Mouse (Mus musculus) frontal cortex, postnatal 10 days (tissue): Measurements from ENCODE around the gene Plekha1.

ENCODE experiments used
- DNase-seq, 2 experiments: peaks; one replicate each; pipeline ENCODE4 v3.0.0; 2022; ENCODE audit warnings: low spot score in 2 of 2, mixed read lengths in 1 of 2

Gene Plekha1

DNA sequence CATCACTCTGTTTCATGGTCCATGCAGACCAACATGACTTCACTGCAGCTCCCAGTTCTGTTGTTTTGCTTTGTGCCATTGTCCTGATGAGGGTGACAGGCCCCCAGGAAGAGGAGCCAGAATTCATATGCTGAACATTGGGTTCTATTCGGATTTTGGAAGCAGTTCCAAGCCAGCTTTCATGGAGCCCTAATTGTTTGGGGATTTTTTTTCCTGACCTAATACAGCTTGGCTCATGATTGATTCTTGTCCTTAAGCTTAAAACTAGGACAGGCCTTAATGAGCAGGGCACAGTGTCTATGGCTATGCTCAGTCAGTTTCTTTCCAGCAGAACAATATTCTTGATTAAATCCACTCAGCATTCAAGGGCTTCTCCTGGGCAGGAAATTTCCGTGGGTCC lies 52.7 kb downstream of the Plekha1 start:
- DNase-seq, result no peak

DNA sequence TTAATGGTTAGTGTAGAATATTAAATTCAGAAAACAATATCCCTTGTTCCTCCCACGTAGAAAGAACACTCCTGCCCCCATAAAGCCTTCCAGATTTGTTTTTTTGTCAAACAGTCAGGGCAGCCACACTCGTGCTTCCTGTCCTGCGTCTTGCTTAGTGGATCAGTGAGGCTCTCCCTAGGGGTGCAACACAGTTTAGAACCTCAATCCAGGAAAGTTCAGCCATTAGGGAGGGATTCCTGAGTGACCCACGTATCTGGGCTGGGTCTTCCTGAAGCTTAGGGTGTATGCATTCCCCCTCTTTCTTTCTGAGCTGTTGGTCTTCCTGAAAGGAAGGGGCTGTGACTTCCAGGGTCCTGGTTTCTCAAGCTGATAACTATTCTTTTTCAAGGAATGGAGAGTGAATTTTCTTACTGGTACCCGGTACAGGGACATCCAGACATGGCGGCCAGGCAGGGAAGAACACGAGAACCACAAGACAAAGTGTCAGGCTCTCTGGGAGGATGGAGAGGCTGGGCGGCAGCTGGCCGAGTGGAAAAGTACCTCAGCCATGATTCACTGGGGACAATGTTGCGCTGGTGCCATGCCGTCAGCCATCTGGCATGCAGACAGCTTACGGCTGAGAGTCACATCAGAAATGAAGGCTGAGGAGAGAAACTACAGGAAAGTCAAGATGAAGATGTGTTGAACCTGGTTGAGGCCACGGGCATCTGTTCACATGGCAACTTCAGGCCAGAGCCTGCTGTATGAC lies 57.6 kb downstream of the Plekha1 start:
- no peak for DNase-seq

DNA sequence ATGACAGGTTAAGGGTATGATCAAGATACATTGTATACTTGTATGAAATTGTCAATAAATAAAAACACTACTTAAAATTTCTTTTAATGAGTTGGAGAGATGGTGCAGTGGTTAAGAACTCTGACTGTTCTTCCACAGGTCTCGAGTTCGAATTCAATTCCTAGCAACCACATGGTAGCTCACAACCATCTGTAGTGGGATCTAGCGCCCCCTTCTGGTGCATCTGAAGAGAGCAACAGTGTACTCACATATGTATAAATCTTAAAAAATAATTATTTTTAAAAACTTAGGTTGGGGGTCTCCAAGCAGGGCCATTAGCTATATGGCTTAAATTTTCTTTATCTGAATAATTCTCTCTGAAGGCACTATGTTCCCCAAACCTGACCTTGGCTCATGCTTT lies 64.8 kb downstream of the Plekha1 start:
- no peak for DNase-seq

DNA sequence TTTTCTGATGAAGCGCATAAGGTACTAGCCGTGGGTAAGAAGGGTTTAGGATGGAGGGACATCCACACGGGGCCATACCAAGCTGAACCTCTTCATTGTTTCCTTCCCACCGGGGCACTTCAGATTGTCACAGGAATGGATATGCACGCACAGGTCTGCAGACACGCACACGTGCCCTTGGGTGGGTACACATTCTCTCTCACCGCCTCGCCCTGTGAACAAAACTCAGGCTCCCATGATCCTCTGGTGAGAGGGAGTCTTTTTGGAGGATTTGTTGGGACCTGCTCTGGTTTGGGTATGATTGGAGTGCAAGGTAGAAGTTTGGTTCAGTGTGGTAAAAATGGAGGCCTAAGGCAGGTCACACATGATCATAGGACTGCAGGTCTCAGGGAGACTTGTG lies 67.4 kb downstream of the Plekha1 start:
- no peak for DNase-seq

DNA sequence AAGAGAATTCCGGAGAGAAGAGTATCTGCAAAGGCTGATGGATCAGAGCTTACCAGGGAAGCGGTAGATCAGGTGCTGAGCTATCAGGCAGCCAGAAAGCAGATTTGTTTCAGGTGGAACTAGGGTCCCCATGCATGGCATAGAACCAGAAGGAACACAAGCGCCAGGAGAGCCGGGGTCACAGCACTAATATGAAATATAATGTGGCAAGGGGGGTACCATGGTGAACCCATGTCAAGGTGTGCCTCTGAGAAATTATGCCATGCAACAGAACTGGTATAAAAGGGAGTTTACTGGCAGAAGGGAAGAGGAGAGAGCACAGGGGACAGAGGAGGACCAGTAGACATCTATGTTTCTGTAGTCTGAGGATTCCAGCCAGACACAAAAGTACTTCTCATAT lies 69.1 kb downstream of the Plekha1 start:
- DNase-seq, result no peak

DNA sequence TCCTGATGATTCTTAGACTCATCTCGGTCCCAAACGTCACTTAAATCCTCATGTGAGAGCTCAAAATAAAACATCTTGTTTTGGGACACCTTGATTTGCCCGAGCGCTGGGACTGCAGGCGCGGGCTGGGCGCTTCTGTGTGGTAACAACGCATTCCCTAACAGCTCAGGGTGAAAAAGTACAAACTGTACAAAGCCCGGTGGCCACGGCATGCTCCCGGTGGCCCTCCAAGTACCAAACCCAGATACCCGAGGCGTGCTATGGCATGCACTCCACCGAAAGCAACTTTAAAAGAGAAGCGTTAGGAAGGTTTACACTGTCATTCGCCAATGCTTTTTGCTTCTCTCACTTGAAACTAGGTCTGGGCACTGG lies 69.9 kb downstream of the Plekha1 start:
- DNase-seq, result no peak

DNA sequence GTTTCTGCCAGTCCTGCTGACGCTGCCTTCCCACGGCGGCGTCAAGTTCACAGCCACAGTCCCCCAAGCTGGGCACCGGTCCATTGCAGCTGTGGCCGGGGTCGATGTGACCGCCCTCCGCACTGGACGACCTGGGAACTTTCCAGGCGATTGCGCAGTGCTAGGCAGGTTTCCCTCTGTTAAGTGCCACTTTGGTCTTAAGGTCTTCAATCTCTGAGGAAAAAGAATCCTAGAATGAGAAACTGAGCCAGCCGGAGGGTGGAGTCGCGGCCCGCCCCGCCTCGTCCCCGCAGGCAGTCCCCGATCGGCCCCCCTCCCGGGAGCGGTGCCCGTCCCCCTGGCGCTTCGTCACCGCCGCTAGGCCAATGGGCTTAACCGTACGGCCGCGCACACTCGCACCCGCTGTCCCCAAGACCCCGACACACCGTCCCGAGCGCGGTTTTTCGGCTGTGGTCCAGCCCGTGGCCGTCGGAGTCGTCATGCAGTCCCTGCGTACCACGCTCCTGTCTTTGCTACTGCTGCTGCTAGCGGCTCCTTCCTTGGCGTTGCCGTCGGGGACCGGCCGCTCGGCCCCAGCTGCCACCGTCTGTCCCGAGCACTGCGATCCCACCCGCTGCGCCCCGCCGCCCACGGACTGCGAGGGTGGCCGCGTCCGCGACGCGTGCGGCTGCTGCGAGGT lies 70.4 kb downstream of the Plekha1 start, which contains the start of gene Htra1:
Htra1 (plus strand) TSS at position 319 of the 679 bp plus-strand sequence.
- peak; percentile 75 to 77 for DNase-seq

DNA sequence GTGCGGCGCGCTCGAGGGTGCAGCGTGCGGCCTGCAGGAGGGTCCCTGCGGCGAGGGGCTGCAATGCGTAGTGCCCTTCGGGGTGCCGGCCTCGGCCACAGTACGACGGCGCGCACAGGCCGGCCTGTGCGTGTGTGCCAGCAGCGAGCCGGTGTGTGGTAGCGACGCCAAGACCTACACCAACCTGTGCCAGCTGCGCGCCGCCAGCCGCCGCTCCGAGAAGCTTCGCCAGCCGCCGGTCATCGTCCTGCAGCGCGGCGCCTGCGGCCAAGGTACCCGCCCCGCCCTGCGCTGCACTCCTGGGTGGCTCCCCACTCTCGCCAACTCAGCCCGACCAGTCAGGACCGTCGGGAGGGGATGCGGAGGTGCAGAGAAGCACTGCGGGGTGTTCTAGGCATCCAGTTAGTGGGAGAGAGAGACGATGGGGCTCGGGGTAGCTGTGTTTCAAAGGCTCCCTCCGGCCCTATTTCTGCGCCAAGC lies 71.0 kb downstream of the Plekha1 start:
- DNase-seq, result no peak

DNA sequence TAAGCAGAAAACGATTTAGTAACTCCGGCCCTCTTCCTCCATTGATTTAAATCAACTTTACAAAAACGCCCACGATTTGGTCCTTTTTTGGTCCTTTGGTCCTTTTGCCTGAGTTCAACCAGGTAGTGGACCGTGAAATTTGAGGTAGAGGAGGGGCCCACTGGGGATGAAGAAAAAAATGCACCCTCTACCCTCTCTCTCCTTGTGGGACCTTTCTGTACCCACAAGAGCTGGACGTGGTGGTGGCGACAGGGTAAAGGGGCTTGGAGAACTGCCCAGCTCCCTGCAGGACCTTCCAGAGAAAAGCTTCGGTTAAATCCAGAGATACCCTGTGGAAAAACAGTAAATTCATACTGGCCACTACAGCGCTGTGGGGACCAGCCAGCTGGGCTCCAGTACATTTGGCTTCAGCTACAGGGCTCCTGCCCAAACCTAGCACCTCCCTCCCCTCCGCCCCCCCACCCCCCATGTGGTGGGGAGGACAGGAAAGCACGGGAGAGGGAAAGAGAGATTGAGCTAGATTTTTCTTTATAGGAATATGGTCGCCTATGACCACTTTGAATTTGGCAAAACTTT lies 71.8 kb downstream of the Plekha1 start:
- no peak for DNase-seq

DNA sequence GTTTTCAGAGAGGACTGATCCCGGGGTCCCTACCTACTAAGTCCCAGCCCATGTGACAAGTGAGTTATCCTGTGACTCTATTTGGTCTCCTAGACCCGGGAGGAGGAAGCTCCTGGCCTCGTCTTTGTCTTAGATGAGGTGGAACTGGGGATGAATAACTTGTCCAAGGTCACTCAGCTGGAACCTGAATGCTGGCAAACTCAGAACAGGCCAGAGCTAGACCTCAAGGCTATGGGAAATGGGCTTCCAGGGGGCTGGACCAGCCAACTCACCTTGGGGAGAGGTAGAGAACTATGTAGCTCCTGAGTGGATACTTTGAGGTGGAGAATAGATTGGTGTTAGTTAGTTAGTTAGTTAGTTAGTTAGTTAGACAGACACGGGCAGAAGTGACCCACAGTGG lies 72.4 kb downstream of the Plekha1 start:
- DNase-seq, result no peak

DNA sequence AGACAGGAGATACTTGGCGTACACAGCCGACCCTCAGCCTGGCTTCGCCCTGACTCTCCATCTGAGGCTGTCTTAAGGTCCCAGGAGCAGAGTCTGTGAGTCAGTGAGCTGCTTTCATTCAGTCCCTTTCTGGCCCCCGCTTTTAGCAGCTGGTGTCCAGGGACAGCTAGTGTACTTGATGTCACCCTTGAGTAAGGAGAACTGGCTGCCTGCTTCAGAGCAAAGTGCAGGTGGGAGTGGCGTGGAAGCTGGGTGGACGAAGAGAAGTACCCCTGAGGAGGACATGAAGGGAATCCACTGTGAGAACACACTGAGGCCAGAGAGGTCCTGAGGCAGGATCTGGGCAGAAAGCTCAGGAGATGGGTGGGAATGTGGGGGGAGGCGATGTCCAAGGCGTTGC lies 73.3 kb downstream of the Plekha1 start:
- no peak for DNase-seq

DNA sequence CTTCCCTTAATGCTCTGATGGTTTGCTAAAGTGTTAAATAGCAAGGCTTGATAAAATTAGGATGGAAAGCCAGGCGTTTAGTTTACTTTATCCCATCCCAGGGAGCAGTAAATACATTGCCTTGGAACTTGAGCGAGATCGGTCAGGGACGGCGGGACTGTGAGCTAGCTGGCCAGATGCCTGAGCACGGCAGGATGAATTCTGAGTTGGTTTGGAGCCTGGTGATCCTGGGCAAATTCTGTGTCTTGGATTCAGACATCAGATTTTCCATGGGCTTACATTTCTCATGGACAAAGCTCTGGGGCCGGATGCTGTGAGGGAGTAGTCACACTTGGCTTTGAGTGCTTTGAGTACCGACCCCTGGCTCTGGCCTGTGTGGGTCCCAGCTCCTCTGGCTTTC lies 75.2 kb downstream of the Plekha1 start:
- no peak for DNase-seq

DNA sequence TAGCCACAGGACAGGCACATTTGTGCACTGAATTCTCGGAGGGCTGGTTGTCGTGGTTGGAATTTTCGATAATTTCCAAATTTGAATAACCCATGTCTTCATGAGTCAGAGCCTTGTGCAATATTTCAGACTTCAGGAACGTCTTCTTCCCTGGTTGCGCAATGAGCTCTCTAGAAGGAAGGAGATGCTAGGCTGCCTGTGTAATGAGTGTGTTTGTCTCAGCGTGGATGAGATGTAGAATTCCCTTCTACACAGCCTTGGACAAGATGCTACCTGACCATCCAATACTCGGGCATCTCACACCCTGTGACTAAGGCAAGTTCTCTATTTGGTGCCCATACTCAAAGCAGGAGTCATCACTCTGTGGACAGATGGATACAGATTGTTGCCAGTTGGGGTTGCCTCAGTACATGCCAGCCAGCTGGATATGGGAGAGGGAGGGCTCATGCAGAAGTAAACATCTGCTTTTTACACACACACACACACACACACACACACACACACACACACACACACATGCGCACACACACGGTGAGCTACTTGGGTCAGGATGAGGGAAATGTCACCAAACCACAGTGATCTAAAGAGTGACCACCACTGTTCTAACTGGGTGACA lies 77.8 kb downstream of the Plekha1 start:
- no peak for DNase-seq

DNA sequence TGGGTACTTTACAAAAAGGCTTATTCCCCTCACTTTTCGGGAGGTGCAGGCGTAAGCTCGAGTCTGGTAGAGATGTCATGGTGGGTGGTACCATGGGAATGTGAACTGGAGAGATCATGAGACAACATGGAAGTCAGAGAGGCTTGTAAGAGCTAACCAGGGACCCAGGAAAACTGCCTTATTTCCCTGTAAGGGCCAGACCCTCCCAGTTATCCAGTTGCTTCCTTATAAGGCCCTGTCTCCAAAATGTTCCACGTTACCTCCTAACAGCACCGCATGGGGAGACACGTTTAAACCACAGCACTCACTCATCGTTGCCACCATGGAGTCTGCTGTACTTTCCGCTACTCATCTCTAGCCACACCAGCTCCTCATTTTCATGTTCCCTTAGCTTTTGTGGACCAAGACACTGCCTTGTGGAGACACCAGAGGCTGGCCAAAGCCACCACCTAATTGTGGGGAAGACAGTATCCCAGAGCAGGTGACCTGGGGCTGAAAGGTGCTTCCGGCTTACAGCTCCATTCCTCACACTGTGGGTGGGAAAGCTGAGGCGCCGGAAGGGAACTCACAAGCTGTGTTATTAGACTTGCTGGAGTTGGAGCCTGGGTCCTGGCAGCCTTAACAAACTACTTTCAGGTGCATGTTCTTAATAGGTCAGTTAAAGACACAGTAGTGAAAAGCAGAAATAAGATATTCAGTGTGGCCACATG lies 79.4 kb downstream of the Plekha1 start:
- DNase-seq, result no peak

DNA sequence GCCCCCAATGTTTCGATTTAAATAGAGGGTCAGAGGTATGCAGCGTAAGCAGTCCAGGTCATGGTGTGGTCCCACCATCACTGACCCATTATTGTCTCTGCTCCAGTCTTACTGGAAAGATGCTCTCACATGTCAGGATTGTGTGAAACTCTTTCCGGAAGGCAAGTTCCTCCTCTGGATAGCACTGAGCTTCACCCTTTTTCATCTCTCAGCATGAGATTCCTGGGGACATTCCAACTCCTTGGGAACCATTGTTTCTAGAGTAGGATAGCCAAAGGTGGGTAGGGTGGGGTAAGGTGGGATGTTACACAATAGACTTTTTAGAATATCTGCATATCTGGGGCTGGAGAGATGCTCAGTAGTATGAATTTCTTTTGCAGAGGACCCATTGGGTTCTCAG lies 80.2 kb downstream of the Plekha1 start:
- no peak for DNase-seq

DNA sequence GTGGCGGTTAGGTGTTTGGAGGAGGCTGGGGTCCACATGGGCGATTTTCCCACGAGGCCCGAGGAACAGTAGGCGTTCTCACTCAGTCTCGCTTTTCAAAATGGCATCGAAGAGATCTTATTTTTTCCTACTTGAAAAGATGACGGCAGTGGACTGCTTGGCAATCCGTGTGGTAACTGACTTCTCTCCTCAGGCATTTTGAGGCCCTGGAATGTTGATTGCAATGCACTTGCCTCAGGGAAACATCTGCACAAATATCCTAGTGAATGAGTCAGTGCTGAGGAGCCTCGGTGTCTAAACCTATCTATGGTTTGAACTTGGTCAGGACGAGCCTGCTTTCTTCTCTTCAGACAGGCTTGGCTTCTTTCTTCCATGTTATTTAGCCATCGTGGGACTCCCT lies 80.7 kb downstream of the Plekha1 start:
- DNase-seq, result no peak

DNA sequence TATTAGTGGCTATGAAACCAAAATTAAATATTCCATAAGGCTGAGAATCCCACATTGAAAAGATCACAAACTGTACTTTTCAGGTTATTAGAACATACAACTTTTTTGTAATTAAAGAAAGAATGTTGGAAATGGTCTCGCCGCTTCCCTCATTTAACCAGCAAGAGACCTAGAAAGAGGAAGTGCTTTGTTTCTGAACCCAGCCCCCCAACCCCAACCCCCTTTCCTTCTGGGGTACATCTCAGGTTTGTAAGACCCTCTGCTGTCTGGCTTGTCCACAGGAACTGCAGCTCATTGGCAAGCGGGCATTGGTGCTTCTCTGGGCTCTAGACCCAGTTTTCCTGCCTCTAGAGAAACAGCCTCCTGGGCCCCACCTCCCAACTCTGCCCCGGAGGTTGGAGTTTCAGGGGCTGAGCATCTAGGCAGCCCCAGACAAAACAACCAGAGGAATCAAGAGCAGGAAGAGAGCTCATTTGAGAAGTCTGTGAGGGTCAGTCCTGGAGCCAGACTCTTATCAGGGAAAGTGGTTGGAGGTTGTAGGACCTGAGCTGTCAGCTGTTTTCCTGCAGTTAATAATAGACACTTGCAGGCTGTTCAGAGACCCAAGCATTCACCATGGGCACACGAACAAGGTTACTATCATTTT lies 83.1 kb downstream of the Plekha1 start:
- DNase-seq, result no peak

DNA sequence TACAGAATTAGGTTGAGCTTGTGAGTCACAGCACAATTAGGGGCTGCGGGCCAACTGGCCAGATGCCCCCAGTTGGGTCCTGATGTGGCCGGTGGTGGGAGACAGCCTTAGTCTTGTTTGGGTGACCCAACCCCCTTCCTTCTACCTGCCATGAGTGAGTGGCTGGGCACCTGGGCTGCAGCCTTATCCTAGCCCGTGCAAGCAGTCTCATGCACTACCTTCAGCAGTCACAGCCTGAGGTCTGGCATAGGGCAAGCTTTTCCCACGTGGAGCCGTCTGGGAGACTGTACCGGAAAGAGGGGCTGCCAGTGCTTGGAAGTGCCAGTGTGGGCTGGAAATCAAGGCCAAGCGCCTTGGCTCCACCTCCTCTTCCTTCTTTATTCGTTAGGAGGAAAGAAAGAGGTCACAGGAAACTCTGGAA lies 83.8 kb downstream of the Plekha1 start:
- peak in 1 of 2 experiments; percentile 49 for DNase-seq

DNA sequence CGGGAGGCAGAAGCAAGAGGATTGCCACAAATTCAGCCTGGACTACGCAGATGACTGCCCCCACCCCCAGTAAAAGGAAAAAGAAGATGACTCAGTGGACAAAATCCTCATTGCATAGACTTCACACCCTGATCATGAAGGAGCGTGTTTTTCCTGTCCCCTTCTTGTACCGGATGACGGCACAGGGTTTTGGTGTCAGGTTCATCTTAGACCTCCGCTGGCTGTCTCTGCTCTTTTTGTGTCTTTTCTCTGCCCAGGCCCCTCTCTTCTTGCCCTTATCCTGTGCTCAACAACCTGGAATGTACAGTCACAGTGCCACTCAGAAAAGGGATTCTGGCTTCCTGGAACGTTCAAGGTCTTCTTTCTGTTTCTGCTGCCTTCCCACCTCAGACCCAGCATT lies 84.9 kb downstream of the Plekha1 start:
- no peak for DNase-seq

DNA sequence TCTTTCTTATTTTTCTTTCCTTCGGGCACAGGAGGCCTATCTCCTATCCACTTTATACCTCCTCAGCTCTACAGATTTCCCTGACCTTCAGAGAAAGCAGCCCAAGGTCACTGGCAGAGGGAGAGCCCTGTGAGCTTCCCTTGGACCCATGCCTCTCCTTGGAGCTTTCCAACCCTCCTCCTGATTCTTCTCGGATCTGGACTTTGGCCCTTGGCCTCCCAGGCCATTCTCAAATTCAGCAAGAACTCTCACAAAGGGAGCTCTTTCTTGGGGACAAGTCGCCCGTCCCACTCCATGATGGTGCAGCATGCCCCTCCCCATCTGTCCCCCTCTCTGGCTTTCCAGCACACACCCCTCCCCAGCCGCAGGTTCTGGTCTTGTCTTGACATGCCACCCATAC lies 85.4 kb downstream of the Plekha1 start:
- no peak for DNase-seq

DNA sequence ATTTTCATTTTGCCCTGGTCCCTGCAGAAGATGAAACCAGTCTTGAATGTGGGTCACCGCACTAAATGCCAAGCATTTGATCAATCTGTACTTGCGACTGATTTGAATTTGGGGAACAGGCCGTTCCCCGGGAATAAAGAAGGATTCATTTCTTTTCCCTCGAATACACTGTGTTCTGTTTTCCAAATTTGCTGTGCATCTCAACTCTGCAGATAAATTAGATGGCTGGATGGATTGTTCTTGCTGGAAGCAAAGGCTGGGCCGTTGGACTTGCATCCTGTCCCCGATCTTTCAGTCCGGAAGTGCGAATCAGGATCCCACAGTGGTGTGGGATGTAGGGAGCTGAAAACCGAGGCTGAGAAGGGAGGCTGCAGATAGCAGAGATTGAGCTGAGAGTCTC lies 87.8 kb downstream of the Plekha1 start:
- no peak for DNase-seq
